Mouse (Mus musculus) mouse trophoblast stem cell (cell line): Measurements from ENCODE around the gene Ogfrl1.

Experiments
- in situ Hi-C, 2 experiments: fragments of 300-500 bp; cut with MseI, MboI; formaldehyde crosslinking; loops; 2 replicates in 1 of 2; 3 replicates in 1 of 2; pipeline ENCODE4 v1.15.1; 2025

The Ogfrl1 gene

GRCm38 (mm10) chr1:23352895-23353294, 44.7 kb downstream of the Ogfrl1 start:
- in situ Hi-C loops = no loop called here

- in situ Hi-C loops = no loop called here
Observed at GRCm38 (mm10) chr1:23351756-23352155, 45.8 kb downstream of the Ogfrl1 start.

- in situ Hi-C loops = no loop called here
Observed at GRCm38 (mm10) chr1:23345633-23346032, 51.9 kb downstream of the Ogfrl1 start.

GRCm38 (mm10) chr1:23342864-23343263, 54.7 kb downstream of the Ogfrl1 start:
- in situ Hi-C loops = no loop called here

GRCm38 (mm10) chr1:23342224-23342623, 55.3 kb downstream of the Ogfrl1 start:
- in situ Hi-C loops = no loop called here

GRCm38 (mm10) chr1:23335726-23336363, 61.7 kb downstream of the Ogfrl1 start:
- in situ Hi-C loops = no loop called here

- in situ Hi-C loops = no loop called here
Observed at GRCm38 (mm10) chr1:23335050-23335449, 62.5 kb downstream of the Ogfrl1 start.

- in situ Hi-C loops = no loop called here
Observed at GRCm38 (mm10) chr1:23332192-23332591, 65.4 kb downstream of the Ogfrl1 start.

- in situ Hi-C loops = loop anchor here in 1 of 2 experiments (10.0 kb wide), 1 partner anchor 170 kb away; no protein-coding TSS in a partner anchor
Observed at GRCm38 (mm10) chr1:23325160-23325559, 72.4 kb downstream of the Ogfrl1 start.

- in situ Hi-C loops = loop anchor here (5.0 to 10.0 kb wide), 2 partner anchors 168 to 171 kb away; no protein-coding TSS in a partner anchor
Observed at GRCm38 (mm10) chr1:23324226-23324625, 73.3 kb downstream of the Ogfrl1 start.

GRCm38 (mm10) chr1:23323286-23323685, 74.3 kb downstream of the Ogfrl1 start:
- in situ Hi-C loops = loop anchor here (5.0 to 10.0 kb wide), 2 partner anchors 169 to 172 kb away; no protein-coding TSS in a partner anchor

- in situ Hi-C loops = loop anchor here (5.0 to 10.0 kb wide), 2 partner anchors 170 to 173 kb away; no protein-coding TSS in a partner anchor
Observed at GRCm38 (mm10) chr1:23322208-23322607, 75.4 kb downstream of the Ogfrl1 start.

GRCm38 (mm10) chr1:23321331-23321851, 76.2 kb downstream of the Ogfrl1 start:
- in situ Hi-C loops = loop anchor here (5.0 to 10.0 kb wide), 2 partner anchors 171 to 173 kb away; no protein-coding TSS in a partner anchor

- in situ Hi-C loops = loop anchor here (5.0 to 10.0 kb wide), 2 partner anchors 172 to 174 kb away; no protein-coding TSS in a partner anchor
Observed at GRCm38 (mm10) chr1:23320591-23321195, 76.9 kb downstream of the Ogfrl1 start.
